Mouse (Mus musculus) left cerebral cortex, adult 2 months (tissue): ENCODE measurements at regions not wholly inside any gene's neighbourhood (a gene's known extent, or its start where the extent isn't known, plus 50 kb on each side); places are given as distances from the start of the nearest gene placed in this dataset.

Source experiments
- DNase-seq, 2 experiments: peaks; one replicate each; pipeline ENCODE4 v3.0.0; 2021 to 2022; ENCODE audit warnings: low spot score in 2 of 2, mixed read lengths in 1 of 2; ENCODE audit errors: extremely low spot score in 1 of 2
- H3K27ac ChIP-seq: fragments of 200-600 bp; 2 replicates; pipeline ENCODE4 v1.8.1; 2022
- H3K4me3 ChIP-seq: fragments of 200-600 bp; 2 replicates; pipeline ENCODE4 v1.8.1; 2022
- CTCF ChIP-seq: fragments of 200-600 bp; IDR thresholded peaks from 2 replicates; pipeline ENCODE4 v1.8.1; 2022; ENCODE audit warnings: antibody characterized with exemption, mild to moderate bottlenecking, moderate library complexity
- intact Hi-C: fragments of 180-260 bp; cut with DNase I; formaldehyde crosslinking; loops from one replicate; pipeline ENCODE4 v1.15.1; 2025

DNA sequence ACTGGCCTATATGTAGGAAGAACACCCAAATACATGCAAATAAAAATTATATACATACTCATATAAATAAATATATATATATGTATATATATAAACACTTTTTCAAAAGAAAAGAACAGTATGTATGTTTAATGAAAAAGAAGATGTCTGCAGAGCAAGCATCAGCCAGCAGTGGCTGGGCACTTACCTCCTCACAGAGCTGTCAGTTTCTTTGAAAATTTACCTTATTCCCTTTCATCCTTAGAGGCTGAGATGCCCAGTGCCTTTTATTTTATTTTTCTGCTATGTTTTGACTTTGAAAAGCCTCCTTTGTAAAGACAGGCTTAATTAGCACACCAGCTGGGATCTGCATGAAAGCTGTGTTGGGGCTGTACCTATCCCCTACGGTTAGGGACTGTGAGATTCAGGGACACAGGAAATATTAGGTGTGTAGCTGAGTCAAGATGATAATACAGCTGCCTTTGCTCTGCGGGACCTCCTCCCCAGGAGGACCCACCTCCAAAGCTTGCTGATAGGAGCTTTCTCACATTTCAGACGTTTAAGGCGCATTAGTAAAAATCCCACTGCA is 751.0 kb upstream of the Tbl1xr1 start:
- intact Hi-C loops: no loop called here
- Histone ChIP-seq H3K27ac (no peak overlapping the region), H3K4me3 (no peak overlapping the region)
- no peak for DNase-seq
- TF ChIP-seq CTCF: no peak

DNA sequence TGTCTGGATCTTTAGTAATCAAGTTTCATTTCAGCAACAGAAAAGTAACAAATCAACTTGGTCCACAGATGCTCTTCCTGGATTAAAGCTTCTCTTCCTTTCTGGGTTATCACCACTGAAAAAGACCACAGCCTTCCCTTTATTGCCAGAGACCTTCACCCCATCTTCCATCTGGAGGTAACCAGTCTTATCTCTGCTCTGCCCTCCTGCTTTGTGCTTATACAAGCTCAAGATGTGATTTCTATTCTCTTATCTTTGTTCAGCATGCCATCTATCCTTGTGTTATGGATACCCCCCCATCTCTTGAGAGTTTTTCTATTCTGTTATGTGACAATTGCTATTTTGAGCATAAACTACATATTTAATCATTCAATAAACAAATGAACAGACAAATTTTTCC is 734.5 kb upstream of the Tbl1xr1 start:
- Histone ChIP-seq H3K4me3 (no peak overlapping the region), H3K27ac (no peak overlapping the region)
- intact Hi-C loops: no loop called here
- no peak for DNase-seq
- no peak for TF ChIP-seq CTCF

DNA sequence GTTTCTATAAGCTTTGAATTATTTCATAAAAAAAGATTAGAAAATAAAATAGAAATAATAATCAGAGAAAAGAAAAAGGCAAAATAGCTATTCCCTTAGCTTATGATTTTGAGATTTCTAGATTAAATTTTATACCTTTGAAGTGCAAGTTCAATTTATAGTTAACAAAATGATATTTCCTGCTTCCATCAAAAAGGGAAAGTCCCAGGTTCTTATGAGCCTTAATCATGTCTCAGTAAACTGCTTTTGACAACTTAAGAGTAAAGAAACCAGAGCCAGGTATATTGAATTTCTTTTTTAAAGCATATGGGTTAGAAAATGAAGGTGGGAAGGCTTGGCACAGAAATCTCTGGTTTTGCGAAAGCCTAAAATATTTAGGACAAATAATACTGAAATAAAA is 733.4 kb upstream of the Tbl1xr1 start:
- intact Hi-C loops: no loop called here
- Histone ChIP-seq H3K4me3 (no peak overlapping the region), H3K27ac (no peak overlapping the region)
- no peak for DNase-seq
- TF ChIP-seq CTCF: no peak

DNA sequence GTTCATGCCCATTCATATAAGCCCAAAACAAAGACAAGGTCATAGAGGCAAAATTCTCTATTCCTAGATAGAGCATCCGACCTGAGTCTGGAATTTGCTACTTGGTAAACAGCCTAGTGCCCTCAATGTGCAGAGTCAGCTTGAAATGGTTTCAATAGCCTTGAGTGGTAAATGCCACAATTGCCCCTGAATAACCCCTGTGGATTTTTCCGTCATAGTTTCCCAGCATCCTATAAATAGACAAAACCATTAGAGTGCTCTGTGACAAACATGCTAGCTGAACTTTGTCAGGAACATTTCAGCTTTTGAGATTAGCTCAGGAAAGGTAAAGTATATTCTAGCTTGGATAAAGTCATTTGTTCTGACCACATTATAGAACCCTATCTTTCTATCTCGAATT is 727.0 kb upstream of the Tbl1xr1 start:
- no peak overlapping the region for H3K27ac ChIP-seq
- TF ChIP-seq CTCF: no peak
- no peak overlapping the region for H3K4me3 ChIP-seq
- intact Hi-C loops: no loop called here
- DNase-seq: no peak

DNA sequence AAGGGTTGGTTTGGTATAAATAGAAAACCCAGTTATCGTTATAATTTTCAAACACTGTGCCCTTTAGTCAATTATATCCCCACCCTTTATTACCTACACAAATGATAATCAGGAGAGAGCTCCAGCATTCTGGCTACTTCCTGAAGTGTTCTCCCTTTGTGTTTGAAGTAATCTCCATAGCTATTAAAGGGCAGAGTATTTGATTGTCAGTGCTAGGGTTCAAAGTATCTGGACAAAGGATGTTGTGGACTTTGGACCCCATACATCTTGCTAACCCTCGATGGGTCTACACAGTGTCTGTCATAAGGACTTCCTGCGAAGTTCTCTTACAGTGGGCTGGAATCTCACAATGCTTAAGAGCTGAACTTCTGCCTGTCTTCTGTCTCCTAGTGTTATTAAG is 720.3 kb upstream of the Tbl1xr1 start:
- Histone ChIP-seq H3K27ac (no peak overlapping the region), H3K4me3 (no peak overlapping the region)
- no peak for TF ChIP-seq CTCF
- DNase-seq: no peak
- intact Hi-C loops: loop anchor here (10.0 kb wide), 1 partner anchor 579 kb away; no protein-coding TSS in a partner anchor

DNA sequence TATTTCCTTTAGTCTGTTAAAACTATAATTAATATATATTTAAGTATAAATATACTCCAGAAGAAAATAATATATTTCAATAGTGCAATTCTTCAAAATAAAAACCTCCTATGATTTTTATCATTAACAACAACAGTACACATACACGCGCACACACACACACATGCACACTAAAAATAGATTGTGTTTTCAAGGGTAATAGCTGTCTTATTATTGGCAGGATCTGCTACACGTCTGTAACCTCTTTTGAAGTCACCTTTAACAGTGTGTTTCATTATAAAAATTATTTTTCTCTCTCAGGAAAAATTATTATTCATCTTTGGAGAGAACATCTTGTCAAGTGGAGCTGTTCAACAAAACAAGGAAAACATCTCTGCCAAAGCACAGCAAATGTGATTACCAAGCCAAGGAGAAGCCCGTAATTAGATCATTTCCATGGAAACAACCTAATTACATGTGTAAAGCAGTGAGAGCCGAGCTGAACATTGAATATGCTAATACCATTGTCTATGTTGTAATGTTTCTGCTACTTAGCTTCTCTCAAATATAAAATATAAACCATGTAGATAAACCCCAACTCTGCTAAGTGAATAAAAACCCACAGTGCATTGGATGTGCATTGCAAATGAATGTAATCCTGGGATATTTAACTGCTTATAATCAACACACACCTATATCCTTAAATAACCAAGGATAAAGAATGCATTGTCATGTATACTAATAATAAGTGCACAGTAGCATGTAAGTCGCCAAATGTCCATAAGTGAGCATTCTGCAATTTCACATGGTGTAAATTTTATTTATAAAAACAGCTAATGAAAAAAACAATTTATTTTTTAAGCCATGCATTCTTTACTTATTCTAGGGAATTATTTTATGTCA is 719.4 kb upstream of the Tbl1xr1 start:
- intact Hi-C loops: loop anchor here (10.0 kb wide), 1 partner anchor 578 kb away; no protein-coding TSS in a partner anchor
- DNase-seq: no peak
- TF ChIP-seq CTCF: no peak

DNA sequence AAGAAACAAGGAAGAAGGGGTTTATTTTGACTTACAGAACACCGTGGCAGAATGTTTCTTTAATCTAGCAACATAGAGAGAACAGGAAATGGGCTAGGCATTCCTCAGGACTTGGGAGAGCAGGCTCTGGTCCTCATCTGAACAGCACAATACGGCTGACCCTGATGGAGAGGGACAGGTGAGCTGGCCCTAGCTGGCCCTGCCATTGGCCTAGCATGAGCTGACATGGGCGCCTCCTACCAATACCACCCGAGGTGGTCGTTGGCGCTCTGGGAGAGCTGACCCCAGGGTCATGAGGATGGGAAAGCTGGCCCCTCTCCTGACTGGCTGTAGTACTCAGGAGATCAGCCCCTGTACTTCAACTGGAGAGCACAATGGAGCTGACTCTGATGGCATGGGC is 718.4 kb upstream of the Tbl1xr1 start:
- Histone ChIP-seq H3K27ac (no peak overlapping the region), H3K4me3 (no peak overlapping the region)
- TF ChIP-seq CTCF: no peak
- intact Hi-C loops: loop anchor here (10.0 kb wide), 1 partner anchor 577 kb away; no protein-coding TSS in a partner anchor
- no peak for DNase-seq

More for the DNA sequence above, 719.4 kb upstream of the Tbl1xr1 start:
- Histone ChIP-seq H3K4me3 (no peak overlapping the region), H3K27ac (peak overlapping the region; percentile 24; the same call in 1 of the 2 replicates)

DNA sequence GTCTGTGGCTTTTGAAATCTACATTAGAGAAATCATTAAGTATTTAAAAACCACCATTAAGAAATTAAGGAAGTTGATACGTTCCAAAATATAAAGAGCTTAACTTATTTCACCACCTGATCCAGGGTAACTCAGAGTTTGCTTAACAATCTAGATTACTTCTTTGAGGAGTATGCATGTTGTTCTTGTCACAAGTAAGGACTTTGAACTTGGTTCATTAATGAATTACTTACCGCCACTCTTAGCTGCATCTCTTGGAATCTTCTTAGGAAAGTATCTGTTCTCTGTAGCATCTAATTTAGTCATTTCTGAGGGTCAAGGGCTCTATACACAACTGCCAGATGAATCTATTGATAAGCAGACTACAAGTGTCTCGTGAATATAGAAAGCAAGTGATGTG is 715.4 kb upstream of the Tbl1xr1 start:
- Histone ChIP-seq H3K27ac (no peak overlapping the region), H3K4me3 (no peak overlapping the region)
- TF ChIP-seq CTCF: no peak
- intact Hi-C loops: no loop called here
- DNase-seq: no peak

DNA sequence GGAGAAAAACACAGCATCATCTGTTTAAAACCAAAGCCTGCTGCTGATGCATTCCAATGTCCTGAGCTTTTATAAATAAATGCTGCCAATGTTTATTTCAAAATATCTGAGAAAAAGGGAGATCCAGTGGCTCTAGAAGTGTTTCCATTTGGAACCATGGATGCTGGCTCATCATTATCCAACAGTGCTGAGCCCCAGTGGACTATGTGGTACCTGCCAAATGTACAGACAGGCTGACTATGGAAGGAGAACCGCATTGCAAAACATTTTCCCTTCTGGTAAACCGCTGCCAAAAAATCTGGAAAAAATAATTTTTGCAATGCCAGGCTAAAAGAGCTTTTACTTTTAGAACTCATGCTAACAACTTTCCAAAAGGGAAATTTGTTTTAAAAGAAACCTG is 696.6 kb upstream of the Tbl1xr1 start:
- DNase-seq: no peak
- Histone ChIP-seq H3K4me3 (no peak overlapping the region), H3K27ac (no peak overlapping the region)
- TF ChIP-seq CTCF: no peak
- intact Hi-C loops: no loop called here

DNA sequence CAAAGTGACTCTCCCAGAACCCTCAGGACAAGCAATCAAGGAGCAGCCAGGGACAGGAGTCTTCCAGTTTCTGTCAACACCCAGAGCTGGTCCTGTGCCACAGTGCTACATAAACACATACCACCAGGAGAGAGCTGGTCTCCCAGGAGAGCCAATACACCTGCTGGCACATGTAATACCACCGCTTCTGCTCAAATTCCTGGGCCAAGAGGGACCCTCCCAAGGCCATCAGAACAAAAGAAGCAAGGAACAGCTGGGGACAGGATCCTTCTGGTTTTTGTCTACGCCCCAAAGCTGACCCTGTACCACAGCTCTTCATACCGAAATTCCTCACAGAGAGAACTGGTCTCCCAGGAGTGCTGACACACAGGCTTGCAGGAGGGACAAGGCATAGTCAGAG is 695.4 kb upstream of the Tbl1xr1 start:
- no peak for TF ChIP-seq CTCF
- intact Hi-C loops: no loop called here
- no peak for DNase-seq
- Histone ChIP-seq H3K27ac (no peak overlapping the region), H3K4me3 (no peak overlapping the region)

DNA sequence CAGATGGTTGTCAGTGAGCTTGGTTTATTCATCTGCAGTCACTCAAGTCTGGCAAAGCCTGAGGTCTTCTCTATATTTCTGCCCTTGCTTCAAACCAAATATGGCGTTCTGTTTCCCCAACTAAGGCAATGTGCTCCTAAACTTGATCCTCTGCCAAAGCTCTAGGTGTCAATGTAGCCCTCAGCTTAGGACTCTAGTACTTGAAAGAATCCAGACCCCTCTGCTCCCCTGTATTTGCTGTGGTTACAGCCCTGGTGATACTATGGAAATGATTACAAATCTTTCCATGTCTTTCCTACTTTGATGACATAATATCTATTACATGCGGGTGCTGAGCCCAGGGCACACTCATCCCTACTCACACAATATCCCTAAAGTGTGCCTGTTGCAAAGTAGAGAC is 672.9 kb upstream of the Tbl1xr1 start:
- intact Hi-C loops: no loop called here
- TF ChIP-seq CTCF: no peak
- no peak overlapping the region for H3K4me3 ChIP-seq
- no peak for DNase-seq
- no peak overlapping the region for H3K27ac ChIP-seq

DNA sequence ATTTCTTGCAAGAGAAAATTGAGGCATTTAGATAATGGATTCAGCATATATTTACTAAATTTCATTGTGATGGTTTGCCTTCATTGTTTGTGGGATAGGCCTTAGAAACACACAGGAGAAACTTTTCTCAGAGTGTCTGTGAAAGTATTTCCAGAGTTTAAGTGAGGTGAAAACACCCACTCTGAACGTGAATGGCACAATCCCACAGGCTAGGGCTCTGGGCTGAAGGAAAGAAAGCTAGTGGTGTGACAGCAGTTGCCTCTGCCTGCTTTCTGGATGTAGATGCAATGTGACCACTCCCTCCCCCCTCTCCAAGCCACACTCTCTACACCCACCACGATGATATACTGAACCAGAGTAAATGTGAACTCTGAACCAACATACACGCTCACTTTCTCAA is 672.4 kb upstream of the Tbl1xr1 start:
- Histone ChIP-seq H3K4me3 (no peak overlapping the region), H3K27ac (no peak overlapping the region)
- DNase-seq: no peak
- no peak for TF ChIP-seq CTCF
- intact Hi-C loops: no loop called here

DNA sequence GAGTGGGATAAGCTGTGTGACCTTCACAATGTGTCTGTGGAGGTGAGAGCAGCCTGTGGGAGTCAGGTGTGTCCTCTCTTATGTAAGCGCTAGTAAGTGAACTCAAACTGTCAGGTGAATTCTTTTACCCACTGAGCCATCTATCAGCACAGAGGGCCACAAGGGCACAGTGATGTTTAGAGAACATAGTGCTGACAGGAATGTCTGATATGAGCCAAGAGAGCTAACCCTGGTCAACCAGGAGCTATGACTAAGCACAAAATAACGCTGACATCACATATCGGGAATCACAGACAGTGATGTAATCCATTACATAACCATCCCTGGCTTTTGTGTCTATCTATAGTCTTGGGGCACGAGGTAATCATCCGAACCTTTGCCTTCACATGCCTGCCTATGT is 669.4 kb upstream of the Tbl1xr1 start:
- Histone ChIP-seq H3K4me3 (no peak overlapping the region), H3K27ac (no peak overlapping the region)
- no peak for TF ChIP-seq CTCF
- no peak for DNase-seq
- intact Hi-C loops: no loop called here
